In genomic region chr6:129824004-129824403, GRCm38 (mm10) we compare ENCODE assay signal across 22 mouse cellular contexts. TPM values are rescaled to one million over a fixed set of nuclear protein-coding genes. Genes with fewer than 3 reads are reported as not detected.
DNase-seq lines count a peak whose midpoint lies in the region; ATAC-seq lines count a peak whose summit lies in the region.
"Had no signal": no experiment of that assay in that cellular context is flagged by ENCODE, and none has a peak within 500 bp of the region (broad histone marks: within the 10 kb centered on the region; RNA-seq: fewer than 3 reads in every experiment).

No protein-coding gene starts in this region.

- peak; percentile 2 to 3 for DNase-seq in spleen, postnatal 36 days (ENCODE audit: low spot score in 2 of 2)
- DNase-seq in spleen, postnatal 14 days (ENCODE audit: low spot score in 2 of 2) = no peak
- peak; percentile 37 to 69 for DNase-seq in natural killer cell, adult 2 months (ENCODE audit: low spot score in 2 of 2)
- DNase-seq in layer of hippocampus, postnatal 10 days (ENCODE audit: low spot score in 2 of 2) = no peak
- no peak for DNase-seq in cerebellum, postnatal 14 days
- DNase-seq in gastrocnemius, adult 18-20 months (ENCODE audit: low spot score) = no peak
- DNase-seq: adrenal gland, postnatal 14 days; cerebellum, adult 2 months; cerebellum, postnatal 10 days; forebrain, postnatal 0 days; gastrocnemius, adult 2 months; gastrocnemius, postnatal 25 days; heart, adult 11 months; heart, postnatal 36 days had no signal

- peak; percentile 75 for ATAC-seq in megakaryocyte, adult 5-6 weeks (ENCODE audit: poor library complexity, severe bottlenecking)
- ATAC-seq: activated CD4-positive, CD25-positive, alpha-beta regulatory T cell, adult 4 months; forebrain, embryonic 13.5 days; forebrain, postnatal 0 days; hindbrain, embryonic 16.5 days; inflammation-experienced regulatory T-cells, adult 6 months; Patski had no signal

RNA-seq across cellular contexts. Expression of gene Gm17631, which starts 38.4 kb away (rescaled TPM):
- total RNA-seq in megakaryocyte, adult 5-6 weeks (2015) = not detected in 2 replicates
- total RNA-seq in megakaryocyte, adult 5-6 weeks (2017) = not detected in 2 replicates
- not detected for total RNA-seq in layer of hippocampus, postnatal 10 days (2021)
- total RNA-seq in gastrocnemius, adult 18-20 months (2021) = not detected
- total RNA-seq: adrenal gland, adult 18-20 months; adrenal gland, postnatal 14 days; CH12.LX; forebrain, postnatal 0 days; gastrocnemius, adult 2 months; gastrocnemius, postnatal 25 days; heart, postnatal 36 days had no signal

RNA-seq across cellular contexts. Expression of gene Gm156, which starts 39.9 kb away (rescaled TPM):
- not detected in 2 replicates for total RNA-seq in megakaryocyte, adult 5-6 weeks (2015)
- total RNA-seq in megakaryocyte, adult 5-6 weeks (2017) = not detected in 2 replicates
- total RNA-seq in layer of hippocampus, postnatal 10 days (2021) = not detected
- total RNA-seq in gastrocnemius, adult 18-20 months (2021) = not detected
- total RNA-seq: adrenal gland, adult 18-20 months; adrenal gland, postnatal 14 days; CH12.LX; forebrain, postnatal 0 days; gastrocnemius, adult 2 months; gastrocnemius, postnatal 25 days; heart, postnatal 36 days had no signal

RNA-seq across cellular contexts. Expression of gene Klra17, which starts 52.5 kb away (rescaled TPM):
- total RNA-seq in megakaryocyte, adult 5-6 weeks (2015) = 9.8 and 11.6 TPM in 2 replicates
- 4.2 and 6.1 TPM in 2 replicates for total RNA-seq in megakaryocyte, adult 5-6 weeks (2017)
- not detected for total RNA-seq in layer of hippocampus, postnatal 10 days (2021)
- total RNA-seq in gastrocnemius, adult 18-20 months (2021) = not detected
- total RNA-seq: adrenal gland, adult 18-20 months; adrenal gland, postnatal 14 days; CH12.LX; forebrain, postnatal 0 days; gastrocnemius, adult 2 months; gastrocnemius, postnatal 25 days; heart, postnatal 36 days had no signal

Comparison
In these comparisons a context has a peak if more than half of its experiments do, and no peak if none do; other contexts are left out.
1. DNase-seq: peak in spleen, postnatal 36 days (2 of 2) and natural killer cell, adult 2 months (2 of 2); none in spleen, postnatal 14 days (0 of 2), layer of hippocampus, postnatal 10 days (0 of 2), cerebellum, postnatal 14 days (0 of 2) and gastrocnemius, adult 18-20 months (single experiment).
2. RNA of gene Klra17, which starts 52.5 kb away (total RNA-seq): 4.2 to 11.6 TPM in megakaryocyte, adult 5-6 weeks; not detected in gastrocnemius, adult 18-20 months and not detected in layer of hippocampus, postnatal 10 days; every median in the first group is over 4 times any median in the second.